Mouse (Mus musculus) kidney, adult 2 months (tissue): Measurements from ENCODE around the gene Rapgefl1.

Experiments
- CTCF ChIP-seq: fragments of 200-500 bp; conservative IDR thresholded peaks from 2 replicates; pipeline ENCODE4 v1.5.1; 2011; ENCODE audit warnings: low read depth, mild to moderate bottlenecking, control low read depth, low read length, moderate library complexity, mixed read lengths; ENCODE audit not compliant: insufficient read depth, insufficient read length
- POLR2A ChIP-seq: fragments of 200-500 bp; IDR thresholded peaks from one replicate; pipeline ENCODE4 v1.6.1; 2011; ENCODE audit warnings: low read depth, low read length, control low read depth

- TF ChIP-seq POLR2A (no peak), CTCF (no peak)
These were observed 51.1 kb downstream of the Rapgefl1 start for GRCm38 (mm10) chr11:98887703-98888102.
